ENCODE assay signal across 9 mouse cellular contexts in genomic region chr3:141932956-141933355, GRCm38 (mm10).
A peak's percentile ranks its signal among the peaks of the same experiment; 100 is the strongest.
DNase-seq lines count a peak whose midpoint lies in the region; ATAC-seq and TF ChIP-seq lines count a peak whose summit lies in the region.
"Had no signal": no experiment of that assay in that cellular context is flagged by ENCODE, and none has a peak within 500 bp of the region (broad histone marks: within the 10 kb centered on the region; RNA-seq: fewer than 3 reads in every experiment).

No protein-coding gene starts in this region.

- H3K27me3 ChIP-seq in midbrain, embryonic 12.5 days, result no peaks in the 10 kb centered on the region
- H3K27me3 ChIP-seq in midbrain, embryonic 11.5 days (ENCODE audit: control insufficient read depth, insufficient read depth, low read length), result no peaks in the 10 kb centered on the region
- no peaks in the 10 kb centered on the region for H3K27me3 ChIP-seq in midbrain, embryonic 15.5 days (replicated peaks)
- no peaks in the 10 kb centered on the region for H3K27me3 ChIP-seq in intestine, embryonic 16.5 days (replicated peaks; ENCODE audit: control insufficient read depth, insufficient read depth, low read length)
- H3K27me3 ChIP-seq: neural tube, embryonic 12.5 days had no signal

- no peak overlapping the region for H3K4me2 ChIP-seq in midbrain, embryonic 12.5 days (replicated peaks)
- H3K4me2 ChIP-seq in midbrain, embryonic 11.5 days, result no peak overlapping the region
- no peak overlapping the region for H3K4me2 ChIP-seq in midbrain, embryonic 15.5 days
- no peak overlapping the region for H3K4me2 ChIP-seq in intestine, embryonic 16.5 days (ENCODE audit: low read depth, low read length)
- H3K4me2 ChIP-seq: neural tube, embryonic 12.5 days had no signal

- no peak overlapping the region for H3K9ac ChIP-seq in midbrain, embryonic 12.5 days (replicated peaks)
- H3K9ac ChIP-seq in midbrain, embryonic 11.5 days (ENCODE audit: low read length), result no peak overlapping the region
- H3K9ac ChIP-seq in midbrain, embryonic 15.5 days, result no peak overlapping the region
- no peak overlapping the region for H3K9ac ChIP-seq in intestine, embryonic 16.5 days (ENCODE audit: low read depth, low read length)
- H3K9ac ChIP-seq: neural tube, embryonic 12.5 days had no signal

- no peak for DNase-seq in midbrain, embryonic 11.5 days (ENCODE audit: low spot score, missing footprints)
- peak; percentile 37 to 43 for DNase-seq in cerebellum, postnatal 36 days
- peak; percentile 47 to 64 for DNase-seq in layer of hippocampus, adult 2 months (ENCODE audit: low spot score in 2 of 2)
- DNase-seq in urinary bladder, postnatal 10 days (ENCODE audit: low spot score), result no peak
- DNase-seq in urinary bladder, postnatal 14 days (ENCODE audit: low spot score), result no peak

- H3K9me3 ChIP-seq in midbrain, embryonic 12.5 days, result no peaks in the 10 kb centered on the region
- H3K9me3 ChIP-seq in midbrain, embryonic 11.5 days (ENCODE audit: control insufficient read depth, low read length), result no peaks in the 10 kb centered on the region
- no peaks in the 10 kb centered on the region for H3K9me3 ChIP-seq in midbrain, embryonic 15.5 days
- H3K9me3 ChIP-seq in intestine, embryonic 16.5 days (ENCODE audit: control insufficient read depth, low read length), result no peaks in the 10 kb centered on the region
- H3K9me3 ChIP-seq: neural tube, embryonic 12.5 days had no signal

- peaks cover 60% of the 10 kb centered on the region for H3K4me1 ChIP-seq in midbrain, embryonic 12.5 days
- H3K4me1 ChIP-seq in midbrain, embryonic 11.5 days (ENCODE audit: control insufficient read depth, insufficient read depth, low read length), result peaks cover 49% of the 10 kb centered on the region
- peaks cover 42% of the 10 kb centered on the region for H3K4me1 ChIP-seq in midbrain, embryonic 15.5 days
- 0 out of 2 replicates have a peak, but pooled peaks cover 3% of the 10 kb centered on the region for H3K4me1 ChIP-seq in intestine, embryonic 16.5 days (ENCODE audit: control insufficient read depth, insufficient read depth, low read length)

- no peaks in the 10 kb centered on the region for H3K36me3 ChIP-seq in midbrain, embryonic 12.5 days
- H3K36me3 ChIP-seq in midbrain, embryonic 11.5 days (ENCODE audit: control insufficient read depth, insufficient read depth, low read length), result no peaks in the 10 kb centered on the region
- no peaks in the 10 kb centered on the region for H3K36me3 ChIP-seq in midbrain, embryonic 15.5 days (replicated peaks)
- no peaks in the 10 kb centered on the region for H3K36me3 ChIP-seq in intestine, embryonic 16.5 days (ENCODE audit: control insufficient read depth, insufficient read depth, low read length)
- H3K36me3 ChIP-seq: neural tube, embryonic 12.5 days had no signal

- no peak for ATAC-seq in midbrain, embryonic 12.5 days (ENCODE audit: low FRiP score, low read depth)
- ATAC-seq in midbrain, embryonic 11.5 days (ENCODE audit: low FRiP score), result no peak
- peak; percentile 56; the same call in 1 of the 2 replicates for ATAC-seq in midbrain, embryonic 15.5 days (replicated peaks)
- no peak for ATAC-seq in intestine, embryonic 16.5 days

- TF ChIP-seq CTCF in layer of hippocampus, adult 2 months (conservative IDR thresholded peaks at IDR 0.05), result 0 out of 2 replicates have a peak, but pooled peaks have one; percentile 8

- no peak overlapping the region for H3K4me3 ChIP-seq in midbrain, embryonic 12.5 days
- H3K4me3 ChIP-seq in midbrain, embryonic 11.5 days (ENCODE audit: low read depth, low read length), result no peak overlapping the region
- H3K4me3 ChIP-seq in layer of hippocampus, adult 2 months, result no peak overlapping the region
- no peak overlapping the region for H3K4me3 ChIP-seq in midbrain, embryonic 15.5 days
- H3K4me3 ChIP-seq in intestine, embryonic 16.5 days (ENCODE audit: low read length), result no peak overlapping the region
- H3K4me3 ChIP-seq: neural tube, embryonic 12.5 days had no signal

- 65% methylated on average over 3 of the region's 3 CpGs for WGBS in midbrain, embryonic 12.5 days
- WGBS in midbrain, embryonic 11.5 days, result 80% methylated on average over 3 of the region's 3 CpGs
- WGBS in midbrain, embryonic 15.5 days, result 45% methylated on average over 3 of the region's 3 CpGs
- WGBS in intestine, embryonic 16.5 days, result 78% methylated on average over 3 of the region's 3 CpGs

- H3K27ac ChIP-seq in midbrain, embryonic 12.5 days (replicated peaks), result 0 out of 2 replicates have a peak overlapping the region, but pooled peaks have one; percentile 25
- H3K27ac ChIP-seq in midbrain, embryonic 11.5 days (ENCODE audit: low read depth, low read length), result no peak overlapping the region
- peak overlapping the region; percentile 87 for H3K27ac ChIP-seq in layer of hippocampus, adult 2 months
- H3K27ac ChIP-seq in midbrain, embryonic 15.5 days, result 0 out of 2 replicates have a peak overlapping the region, but pooled peaks have one; percentile 52
- H3K27ac ChIP-seq in intestine, embryonic 16.5 days (ENCODE audit: low read length), result no peak overlapping the region
- H3K27ac ChIP-seq: neural tube, embryonic 12.5 days had no signal

Comparison
In these comparisons a context has a peak if more than half of its experiments do, and no peak if none do; other contexts are left out.
1. H3K27ac ChIP-seq: peak in midbrain, embryonic 12.5 days (single experiment), layer of hippocampus, adult 2 months (single experiment) and midbrain, embryonic 15.5 days (single experiment); none in midbrain, embryonic 11.5 days (single experiment) and intestine, embryonic 16.5 days (single experiment).
2. DNase-seq: peak in cerebellum, postnatal 36 days (2 of 2) and layer of hippocampus, adult 2 months (2 of 2); none in midbrain, embryonic 11.5 days (single experiment), urinary bladder, postnatal 10 days (single experiment) and urinary bladder, postnatal 14 days (single experiment).